Mouse (Mus musculus): ENCODE data around the gene Ube2n. TPM values are rescaled to one million over a fixed set of nuclear protein-coding genes. Genes with fewer than 3 reads are reported as not detected.
A peak's percentile ranks its signal among the peaks of the same experiment; 100 is the strongest.

Gene Ube2n
- polyA plus RNA-seq, 1 experiment, result 301 TPM

DNA sequence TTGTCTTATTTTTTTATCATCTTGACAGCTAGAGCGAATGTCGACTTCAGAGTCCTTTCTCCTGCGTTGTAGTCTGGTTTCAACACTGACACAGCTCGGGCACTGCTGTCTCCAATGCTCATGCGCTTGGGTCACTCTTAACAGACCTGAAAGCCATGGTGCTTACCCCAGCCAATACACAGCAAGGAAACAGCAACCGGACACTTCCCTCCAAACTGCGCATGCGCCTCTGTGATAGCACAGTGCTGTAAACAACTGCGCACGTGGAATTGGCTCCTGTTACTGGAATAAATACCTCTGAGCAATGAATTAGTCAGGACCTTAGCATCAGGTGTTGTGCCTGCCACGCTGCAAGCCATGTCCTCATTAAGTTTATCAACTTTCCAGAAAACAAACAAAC lies 37.4 kb upstream of the Ube2n start:
- TF ChIP-seq POLR2A (IDR thresholded peaks at IDR 0.05; ENCODE audit: insufficient read depth, low read length) (no peak), CTCF (IDR thresholded peaks at IDR 0.05; ENCODE audit: low read depth, low read length) (no peak), EP300 (IDR thresholded peaks at IDR 0.05; ENCODE audit: insufficient read depth, low read depth, low read length) (no peak)
- peaks cover 10% of the 10 kb centered on the region for H3K36me3 ChIP-seq (ENCODE audit: control insufficient read depth, insufficient read depth, low read length, poor library complexity, severe bottlenecking)
- no peaks in the 10 kb centered on the region for H3K4me1 ChIP-seq (ENCODE audit: control insufficient read depth, insufficient read depth, low read length)
- no peaks in the 10 kb centered on the region for H3K9me3 ChIP-seq (replicated peaks; ENCODE audit: control insufficient read depth, insufficient read depth, low read length, poor library complexity, severe bottlenecking)
- no peak overlapping the region for H3K27ac ChIP-seq (ENCODE audit: insufficient read depth, low read length)
- H3K4me3 ChIP-seq (ENCODE audit: low read depth, low read length), result no peak overlapping the region
- H3K9ac ChIP-seq (ENCODE audit: low read depth, poor library complexity, severe bottlenecking), result no peak overlapping the region
- H3K27me3 ChIP-seq (ENCODE audit: control insufficient read depth, insufficient read depth, low read length, poor library complexity, severe bottlenecking), result no peaks in the 10 kb centered on the region

GRCm38 (mm10) chr10:95489653-95490052 lies 25.3 kb upstream of the Ube2n start:
- Histone ChIP-seq H3K9me3 (replicated peaks; ENCODE audit: control insufficient read depth, insufficient read depth, low read length, poor library complexity, severe bottlenecking) (peaks cover 4% of the 10 kb centered on the region; the same call in 1 of the 2 replicates), H3K4me1 (ENCODE audit: control insufficient read depth, insufficient read depth, low read length) (no peaks in the 10 kb centered on the region), H3K4me3 (ENCODE audit: low read depth, low read length) (no peak overlapping the region), H3K9ac (ENCODE audit: low read depth, poor library complexity, severe bottlenecking) (no peak overlapping the region), H3K27ac (ENCODE audit: insufficient read depth, low read length) (no peak overlapping the region), H3K36me3 (ENCODE audit: control insufficient read depth, insufficient read depth, low read length, poor library complexity, severe bottlenecking) (peaks cover 73% of the 10 kb centered on the region), H3K27me3 (ENCODE audit: control insufficient read depth, insufficient read depth, low read length, poor library complexity, severe bottlenecking) (no peaks in the 10 kb centered on the region)
- TF ChIP-seq CTCF (IDR thresholded peaks at IDR 0.05; ENCODE audit: low read depth, low read length), result peak; percentile 57
- TF ChIP-seq EP300 (IDR thresholded peaks at IDR 0.05; ENCODE audit: insufficient read depth, low read depth, low read length), result no peak
- TF ChIP-seq POLR2A (IDR thresholded peaks at IDR 0.05; ENCODE audit: insufficient read depth, low read length), result no peak

DNA sequence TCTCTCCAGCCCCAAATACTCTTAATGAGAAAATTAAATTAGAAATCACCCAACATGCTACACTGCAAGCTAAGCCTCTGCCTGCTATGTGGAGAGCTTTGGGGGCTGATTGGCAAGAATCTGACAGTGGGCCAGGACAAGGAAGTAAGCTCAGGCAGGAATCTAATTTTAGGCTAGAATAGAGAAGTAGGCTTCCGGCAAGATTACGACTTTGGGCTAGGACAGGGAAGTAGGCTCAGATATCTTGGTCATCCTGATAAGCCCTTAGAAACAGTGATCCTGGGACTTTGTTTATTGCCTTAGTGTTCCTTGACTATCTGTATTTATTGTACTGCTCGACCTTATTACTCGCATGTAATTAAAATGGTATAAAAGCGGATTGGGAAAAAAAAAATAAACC lies 20.7 kb upstream of the Ube2n start:
- Histone ChIP-seq H3K9ac (ENCODE audit: low read depth, poor library complexity, severe bottlenecking) (no peak overlapping the region), H3K4me1 (ENCODE audit: control insufficient read depth, insufficient read depth, low read length) (no peaks in the 10 kb centered on the region), H3K9me3 (replicated peaks; ENCODE audit: control insufficient read depth, insufficient read depth, low read length, poor library complexity, severe bottlenecking) (peaks cover 4% of the 10 kb centered on the region; the same call in 1 of the 2 replicates), H3K4me3 (ENCODE audit: low read depth, low read length) (no peak overlapping the region), H3K27me3 (ENCODE audit: control insufficient read depth, insufficient read depth, low read length, poor library complexity, severe bottlenecking) (no peaks in the 10 kb centered on the region), H3K27ac (ENCODE audit: insufficient read depth, low read length) (no peak overlapping the region), H3K36me3 (ENCODE audit: control insufficient read depth, insufficient read depth, low read length, poor library complexity, severe bottlenecking) (peaks cover 65% of the 10 kb centered on the region)
- TF ChIP-seq EP300 (IDR thresholded peaks at IDR 0.05; ENCODE audit: insufficient read depth, low read depth, low read length), result no peak
- TF ChIP-seq POLR2A (IDR thresholded peaks at IDR 0.05; ENCODE audit: insufficient read depth, low read length), result no peak
- no peak for TF ChIP-seq CTCF (IDR thresholded peaks at IDR 0.05; ENCODE audit: low read depth, low read length)

DNA sequence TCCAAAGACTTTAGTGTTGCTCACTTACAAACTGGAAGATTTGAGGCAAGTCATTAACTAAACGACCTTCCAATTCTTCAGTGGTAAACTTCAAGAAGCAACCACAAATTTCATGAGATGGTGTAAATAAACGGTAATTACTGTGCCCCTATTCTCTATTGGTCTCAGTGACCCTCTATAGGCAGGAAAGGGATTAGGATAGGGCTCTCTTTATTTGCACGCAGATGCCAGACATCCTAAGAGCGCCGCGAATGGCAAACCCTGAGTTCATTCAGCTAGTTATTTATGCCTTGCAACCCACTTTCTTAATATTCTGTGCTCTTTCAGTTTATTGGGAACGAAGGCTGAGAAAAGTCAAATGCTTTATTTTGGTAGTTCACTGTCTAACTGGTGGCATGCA lies 13.9 kb upstream of the Ube2n start:
- Histone ChIP-seq H3K9me3 (replicated peaks; ENCODE audit: control insufficient read depth, insufficient read depth, low read length, poor library complexity, severe bottlenecking) (no peaks in the 10 kb centered on the region), H3K4me3 (ENCODE audit: low read depth, low read length) (peak overlapping the region; percentile 100), H3K9ac (ENCODE audit: low read depth, poor library complexity, severe bottlenecking) (peak overlapping the region; percentile 77), H3K27ac (ENCODE audit: insufficient read depth, low read length) (peak overlapping the region; percentile 60; the same call in 1 of the 2 replicates), H3K4me1 (ENCODE audit: control insufficient read depth, insufficient read depth, low read length) (no peaks in the 10 kb centered on the region), H3K36me3 (ENCODE audit: control insufficient read depth, insufficient read depth, low read length, poor library complexity, severe bottlenecking) (peaks cover 18% of the 10 kb centered on the region), H3K27me3 (ENCODE audit: control insufficient read depth, insufficient read depth, low read length, poor library complexity, severe bottlenecking) (no peaks in the 10 kb centered on the region)
- TF ChIP-seq EP300 (IDR thresholded peaks at IDR 0.05; ENCODE audit: insufficient read depth, low read depth, low read length), result no peak
- TF ChIP-seq CTCF (IDR thresholded peaks at IDR 0.05; ENCODE audit: low read depth, low read length), result no peak
- TF ChIP-seq POLR2A (IDR thresholded peaks at IDR 0.05; ENCODE audit: insufficient read depth, low read length), result no peak

- Histone ChIP-seq H3K9ac (ENCODE audit: low read depth, poor library complexity, severe bottlenecking) (peak within 1 kb of the TSS; percentile 77), H3K36me3 (ENCODE audit: control insufficient read depth, insufficient read depth, low read length, poor library complexity, severe bottlenecking) (peaks cover 16% of the 10 kb centered on the region), H3K9me3 (replicated peaks; ENCODE audit: control insufficient read depth, insufficient read depth, low read length, poor library complexity, severe bottlenecking) (no peaks in the 10 kb centered on the region), H3K27me3 (ENCODE audit: control insufficient read depth, insufficient read depth, low read length, poor library complexity, severe bottlenecking) (no peaks in the 10 kb centered on the region), H3K4me1 (ENCODE audit: control insufficient read depth, insufficient read depth, low read length) (no peaks in the 10 kb centered on the region), H3K4me3 (ENCODE audit: low read depth, low read length) (peak within 1 kb of the TSS; percentile 100), H3K27ac (ENCODE audit: insufficient read depth, low read length) (peak within 1 kb of the TSS; percentile 60)
- TF ChIP-seq EP300 (IDR thresholded peaks at IDR 0.05; ENCODE audit: insufficient read depth, low read depth, low read length) (no peak), POLR2A (IDR thresholded peaks at IDR 0.05; ENCODE audit: insufficient read depth, low read length) (peak; percentile 45), CTCF (IDR thresholded peaks at IDR 0.05; ENCODE audit: low read depth, low read length) (no peak)
Observed at GRCm38 (mm10) chr10:95501463-95502081, 13.4 kb upstream of the Ube2n start, which contains the start of gene Mrpl42. TSS of gene Mrpl42 (minus strand) at chr10:95501940.

DNA sequence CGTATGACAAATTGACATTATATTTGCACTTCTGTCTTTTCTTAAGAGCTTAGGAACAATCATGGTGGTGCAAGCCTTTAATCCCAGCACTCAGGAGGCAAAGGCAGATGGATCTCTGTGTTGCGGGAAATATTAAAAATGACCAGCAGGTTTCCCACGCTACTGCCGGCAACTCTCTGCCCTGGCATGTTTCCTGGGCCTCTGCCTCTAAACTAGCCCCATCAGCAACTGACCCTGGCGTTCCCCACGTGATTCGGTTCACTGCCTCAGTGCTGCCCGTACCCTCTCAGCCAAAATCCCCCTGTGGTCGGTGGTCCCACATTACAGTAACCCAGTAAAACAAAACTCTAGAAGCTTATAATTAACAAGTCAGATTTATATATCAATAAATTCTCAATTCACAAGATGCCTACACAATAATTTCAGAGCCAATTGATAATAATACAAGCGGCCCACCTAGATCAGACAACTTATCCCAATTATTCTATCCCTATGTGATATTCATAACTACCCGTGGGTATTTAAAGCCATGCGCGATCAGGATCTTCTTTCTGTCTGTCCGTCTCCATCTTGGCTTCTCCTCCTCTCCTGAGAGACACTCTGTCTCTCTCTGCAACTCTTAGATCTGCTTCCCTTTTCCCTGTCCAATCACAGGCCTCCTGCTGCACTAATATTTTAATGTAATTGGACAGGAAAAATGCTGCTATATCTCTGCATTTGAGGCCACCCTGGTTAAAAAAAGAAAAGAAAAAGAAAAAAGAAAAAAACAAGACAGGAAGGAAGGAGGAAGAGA lies 11.3 kb upstream of the Ube2n start:
- Histone ChIP-seq H3K27me3 (ENCODE audit: control insufficient read depth, insufficient read depth, low read length, poor library complexity, severe bottlenecking) (no peaks in the 10 kb centered on the region), H3K4me3 (ENCODE audit: low read depth, low read length) (no peak overlapping the region), H3K4me1 (ENCODE audit: control insufficient read depth, insufficient read depth, low read length) (no peaks in the 10 kb centered on the region), H3K9ac (ENCODE audit: low read depth, poor library complexity, severe bottlenecking) (no peak overlapping the region), H3K36me3 (ENCODE audit: control insufficient read depth, insufficient read depth, low read length, poor library complexity, severe bottlenecking) (peaks cover 4% of the 10 kb centered on the region; the same call in 1 of the 2 replicates), H3K27ac (ENCODE audit: insufficient read depth, low read length) (no peak overlapping the region), H3K9me3 (replicated peaks; ENCODE audit: control insufficient read depth, insufficient read depth, low read length, poor library complexity, severe bottlenecking) (no peaks in the 10 kb centered on the region)
- TF ChIP-seq CTCF (IDR thresholded peaks at IDR 0.05; ENCODE audit: low read depth, low read length) (no peak), POLR2A (IDR thresholded peaks at IDR 0.05; ENCODE audit: insufficient read depth, low read length) (no peak), EP300 (IDR thresholded peaks at IDR 0.05; ENCODE audit: insufficient read depth, low read depth, low read length) (no peak)

All from ES-Bruce4 (cell line).